Mouse (Mus musculus) left cerebral cortex, adult 11 months (tissue): Measurements from ENCODE around the gene Pax6.
A peak's percentile ranks its signal among the peaks of the same experiment; 100 is the strongest.

Experiments used
- DNase-seq: peaks from one replicate; pipeline ENCODE4 v3.0.0; 2022; ENCODE audit warnings: low spot score

The Pax6 gene

GRCm38 (mm10) chr2:105671798-105672595 is 3.3 kb downstream of the Pax6 start:
- no peak for DNase-seq

- DNase-seq, result no peak
These were observed 3.9 kb downstream of the Pax6 start for GRCm38 (mm10) chr2:105672596-105672960.

GRCm38 (mm10) chr2:105673054-105673453 is 4.4 kb downstream of the Pax6 start:
- DNase-seq, result no peak

- no peak for DNase-seq
These were observed 4.9 kb downstream of the Pax6 start for GRCm38 (mm10) chr2:105673631-105674060.

- no peak for DNase-seq
These were observed 5.6 kb downstream of the Pax6 start for GRCm38 (mm10) chr2:105674061-105674874.

- peak; percentile 67 for DNase-seq
These were observed 6.4 kb downstream of the Pax6 start for GRCm38 (mm10) chr2:105674875-105675729.

GRCm38 (mm10) chr2:105675730-105676079 is 7.0 kb downstream of the Pax6 start:
- no peak for DNase-seq

GRCm38 (mm10) chr2:105676080-105676908 is 7.6 kb downstream of the Pax6 start:
- DNase-seq, result no peak

GRCm38 (mm10) chr2:105676909-105677433 is 8.3 kb downstream of the Pax6 start:
- no peak for DNase-seq

- no peak for DNase-seq
These were observed 8.9 kb downstream of the Pax6 start for GRCm38 (mm10) chr2:105677434-105678105.

- no peak for DNase-seq
These were observed 9.6 kb downstream of the Pax6 start for GRCm38 (mm10) chr2:105678306-105678705.

GRCm38 (mm10) chr2:105678880-105679321 is 10.2 kb downstream of the Pax6 start:
- DNase-seq, result no peak

GRCm38 (mm10) chr2:105679331-105679730 is 10.6 kb downstream of the Pax6 start:
- no peak for DNase-seq

GRCm38 (mm10) chr2:105680146-105680998 is 11.7 kb downstream of the Pax6 start:
- no peak for DNase-seq

GRCm38 (mm10) chr2:105680999-105681710 is 12.5 kb downstream of the Pax6 start:
- no peak for DNase-seq

GRCm38 (mm10) chr2:105682011-105682501 is 13.4 kb downstream of the Pax6 start:
- DNase-seq, result no peak

GRCm38 (mm10) chr2:105682634-105683351 is 14.1 kb downstream of the Pax6 start:
- no peak for DNase-seq
